Mouse (Mus musculus) forebrain, embryonic 10.5 days (tissue): ENCODE measurements at regions not wholly inside any gene's neighbourhood (a gene's known extent, or its start where the extent isn't known, plus 50 kb on each side); places are given as distances from the start of the nearest gene placed in this dataset.
"Not testable (repeated sequence)": the region's sequence is repeated elsewhere in the genome, so short reads cannot be mapped to it uniquely, and the experiment has no call there.

Experiments
- DNase-seq: peaks from one replicate; pipeline ENCODE4 v3.0.0-alpha.2; 2017; ENCODE audit warnings: low spot score; ENCODE audit errors: extremely low spot score
- H3K27ac ChIP-seq: fragments of 300-500 bp; sonication (generic); 2 replicates; pipeline ENCODE4 v1.5.1; 2016; ENCODE audit warnings: mild to moderate bottlenecking
- H3K27me3 ChIP-seq: fragments of 300-500 bp; sonication (generic); 2 replicates; pipeline ENCODE4 v1.6.1; 2016; ENCODE audit warnings: mild to moderate bottlenecking; ENCODE audit not compliant: poor library complexity, severe bottlenecking
- H3K36me3 ChIP-seq: fragments of 300-500 bp; sonication (generic); replicated peaks from 2 replicates; pipeline ENCODE4 v1.6.1; 2016; ENCODE audit warnings: mild to moderate bottlenecking, moderate library complexity
- H3K4me1 ChIP-seq: fragments of 300-500 bp; sonication (generic); 2 replicates; pipeline ENCODE4 v1.6.1; 2016
- H3K4me3 ChIP-seq: fragments of 300-500 bp; sonication (generic); 2 replicates; pipeline ENCODE4 v1.5.1; 2016; ENCODE audit warnings: mild to moderate bottlenecking, moderate library complexity
- H3K9me3 ChIP-seq: fragments of 300-500 bp; sonication (generic); 2 replicates; pipeline ENCODE4 v1.6.1; 2016; ENCODE audit warnings: mild to moderate bottlenecking, moderate library complexity
- WGBS: fragments of 180-500 bp; shearing (Covaris S2); methylation state at CpG from one replicate; pipeline ENCODE4 v1.1.7; 2016; 5-methylcytosine and 5-hydroxymethylcytosine counted together

DNA sequence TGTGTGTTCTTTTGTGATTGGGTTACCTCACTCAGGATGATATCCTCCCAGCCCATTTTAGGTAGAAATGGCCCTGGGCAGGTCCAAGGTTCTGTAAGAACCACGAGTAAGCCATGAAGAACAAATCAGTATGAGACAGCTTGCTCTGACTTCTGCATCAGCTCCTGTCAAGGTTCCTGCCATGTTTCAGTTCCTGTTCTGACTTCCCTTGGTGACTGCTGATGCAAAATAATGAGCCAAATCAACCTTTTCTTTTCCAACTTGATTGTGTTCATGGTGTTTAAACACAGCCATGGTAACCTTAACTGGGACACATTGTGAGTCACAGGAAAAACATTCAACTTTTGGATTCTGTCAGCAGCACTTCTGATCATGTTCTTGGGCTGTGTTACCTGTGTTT lies 667.4 kb upstream of the Igfbp7 start:
- no peaks in the 10 kb centered on the region for H3K9me3 ChIP-seq
- no peaks in the 10 kb centered on the region for H3K27me3 ChIP-seq
- no peaks in the 10 kb centered on the region for H3K36me3 ChIP-seq
- no peak overlapping the region for H3K27ac ChIP-seq
- no peak for DNase-seq
- WGBS: 74% methylated on average over 1 of the region's 1 CpGs
- no peak overlapping the region for H3K4me3 ChIP-seq
- H3K4me1 ChIP-seq: no peaks in the 10 kb centered on the region

DNA sequence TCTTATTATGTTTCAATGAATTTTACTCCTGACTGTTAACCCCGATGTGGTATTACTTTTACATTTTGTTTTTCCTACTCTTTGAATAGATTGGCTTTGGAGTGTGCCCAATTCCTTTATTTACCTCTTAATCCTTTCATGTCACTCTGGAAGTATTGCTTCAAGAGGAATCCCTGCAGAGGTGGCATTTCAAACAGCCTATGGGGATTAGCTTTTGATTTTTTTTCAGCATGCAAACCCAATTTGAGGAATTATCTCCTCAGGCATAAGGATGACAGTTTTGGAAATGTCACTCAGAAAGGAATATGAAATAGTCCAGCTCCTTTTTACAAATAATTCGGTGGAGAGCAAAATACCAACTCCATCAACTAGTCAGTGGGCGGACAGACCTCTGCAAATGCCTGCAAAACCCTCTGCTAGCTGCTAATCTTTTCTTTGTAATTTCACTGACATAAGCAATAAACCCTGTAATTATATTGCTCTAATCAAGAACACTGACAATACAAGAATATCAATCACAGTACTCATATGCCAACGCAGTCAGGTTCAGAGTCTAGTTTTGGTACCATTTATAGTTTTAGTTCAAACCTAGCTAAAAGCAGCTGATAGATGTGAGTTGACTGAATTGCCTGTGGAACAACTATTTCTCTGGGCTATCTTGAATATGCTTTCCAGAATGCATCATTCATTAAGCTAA lies 624.9 kb upstream of the Igfbp7 start:
- no peak for DNase-seq
- Histone ChIP-seq H3K9me3 (no peaks in the 10 kb centered on the region), H3K27me3 (no peaks in the 10 kb centered on the region), H3K36me3 (no peaks in the 10 kb centered on the region), H3K4me1 (0 out of 2 replicates have a peak, but pooled peaks cover 9% of the 10 kb centered on the region), H3K4me3 (no peak overlapping the region), H3K27ac (no peak overlapping the region)
- WGBS: 65% methylated on average over 4 of the region's 4 CpGs

DNA sequence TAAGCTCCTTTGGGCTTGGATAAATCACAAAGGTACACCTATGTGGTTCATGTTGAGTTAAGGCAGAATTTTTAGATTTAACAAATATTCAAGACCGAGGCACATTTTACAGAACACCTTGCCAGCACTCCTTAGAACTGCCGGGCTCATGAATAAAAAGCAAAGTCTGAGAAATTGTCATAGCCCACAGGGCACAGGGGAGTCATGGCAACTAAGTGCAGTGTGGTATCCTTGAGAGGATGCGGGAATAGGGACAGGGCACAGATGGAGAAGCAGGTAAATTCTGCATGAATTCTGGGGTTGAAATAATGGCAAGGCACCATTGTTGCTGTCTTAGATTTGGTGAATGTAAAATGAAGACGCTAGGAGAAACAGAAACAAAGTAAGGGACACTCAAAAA lies 609.7 kb upstream of the Igfbp7 start:
- DNase-seq: no peak
- 89% methylated on average over 4 of the region's 4 CpGs for WGBS
- Histone ChIP-seq H3K27ac (no peak overlapping the region), H3K9me3 (no peaks in the 10 kb centered on the region), H3K4me3 (no peak overlapping the region), H3K4me1 (no peaks in the 10 kb centered on the region), H3K27me3 (no peaks in the 10 kb centered on the region), H3K36me3 (no peaks in the 10 kb centered on the region)

DNA sequence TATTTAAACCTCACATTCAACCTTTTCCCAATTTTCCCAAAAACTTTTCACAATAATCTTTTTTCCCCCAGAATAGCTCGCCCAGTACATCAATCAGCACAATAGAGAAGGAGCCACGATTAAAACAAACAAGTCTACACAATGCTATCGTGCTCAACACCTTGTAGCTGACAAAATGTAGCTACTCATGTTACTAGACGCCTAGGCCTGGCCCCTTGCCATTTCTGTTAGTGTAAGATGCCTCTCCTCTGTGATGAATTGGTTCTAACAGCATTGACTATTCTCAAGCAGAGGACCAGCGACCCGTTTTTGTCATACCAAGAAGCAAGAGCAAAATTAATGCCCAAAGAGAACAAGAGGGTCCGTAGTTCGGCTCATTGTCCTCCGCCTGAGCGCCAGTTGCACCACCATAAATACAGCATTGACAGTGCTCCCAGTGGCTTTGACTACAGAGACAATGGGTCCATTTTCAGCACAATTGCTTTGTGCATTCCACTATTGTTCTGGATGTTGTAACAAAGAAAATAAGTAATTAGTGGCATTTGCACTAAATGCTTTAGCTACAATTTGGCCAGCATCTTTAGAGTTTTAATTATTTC lies 578.7 kb upstream of the Igfbp7 start:
- no peak overlapping the region for H3K27ac ChIP-seq
- DNase-seq: no peak
- H3K27me3 ChIP-seq: no peaks in the 10 kb centered on the region
- H3K4me1 ChIP-seq: no peaks in the 10 kb centered on the region
- H3K9me3 ChIP-seq: no peaks in the 10 kb centered on the region
- H3K4me3 ChIP-seq: no peak overlapping the region
- no peaks in the 10 kb centered on the region for H3K36me3 ChIP-seq
- WGBS: 75% methylated on average over 10 of the region's 10 CpGs

DNA sequence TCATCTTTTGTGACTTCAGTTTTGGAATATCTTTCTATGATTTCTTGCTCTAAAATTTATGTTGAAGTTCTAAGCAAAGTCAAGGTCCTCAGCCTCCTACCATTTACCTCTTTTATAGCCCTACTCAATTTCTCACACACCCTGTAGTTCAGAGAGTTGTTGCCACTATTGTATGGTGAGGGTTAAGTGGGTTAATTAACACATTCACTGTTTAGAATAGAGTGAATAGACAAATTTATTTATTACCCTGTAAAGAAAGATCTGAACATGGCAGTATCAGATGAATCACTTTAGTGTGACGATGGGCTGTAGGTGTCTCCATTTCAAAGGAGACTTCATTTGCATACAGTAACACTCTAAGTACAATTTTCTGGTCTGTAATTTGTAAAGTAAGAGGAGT lies 577.4 kb upstream of the Igfbp7 start:
- WGBS: 74% methylated on average over 1 of the region's 1 CpGs
- Histone ChIP-seq H3K36me3 (no peaks in the 10 kb centered on the region), H3K27ac (no peak overlapping the region), H3K4me1 (no peaks in the 10 kb centered on the region), H3K27me3 (no peaks in the 10 kb centered on the region), H3K9me3 (no peaks in the 10 kb centered on the region), H3K4me3 (no peak overlapping the region)
- no peak for DNase-seq

DNA sequence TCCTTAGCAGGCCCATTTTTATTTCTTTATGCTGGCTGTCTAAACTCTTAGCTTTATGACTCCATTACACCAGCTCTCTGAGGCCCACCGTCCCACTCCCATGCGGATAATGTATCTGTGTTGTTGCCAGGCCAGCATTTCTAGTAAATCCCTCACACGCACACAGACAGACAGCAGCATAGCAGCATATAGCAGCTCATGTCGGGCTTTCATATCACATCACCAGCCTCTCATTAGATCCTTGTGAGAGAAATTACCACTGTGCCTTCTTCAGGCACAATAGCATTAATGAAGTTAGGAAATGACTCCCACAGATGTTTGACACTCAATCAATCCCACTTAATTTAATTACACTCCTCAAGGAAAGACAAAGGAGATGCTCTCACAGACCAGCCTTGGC lies 532.2 kb upstream of the Igfbp7 start:
- DNase-seq, H3K27me3 ChIP-seq, H3K36me3 ChIP-seq, H3K9me3 ChIP-seq, H3K27ac ChIP-seq, H3K4me3 ChIP-seq, H3K4me1 ChIP-seq: not testable (repeated sequence)
- WGBS: 89% methylated on average over 4 of the region's 4 CpGs

DNA sequence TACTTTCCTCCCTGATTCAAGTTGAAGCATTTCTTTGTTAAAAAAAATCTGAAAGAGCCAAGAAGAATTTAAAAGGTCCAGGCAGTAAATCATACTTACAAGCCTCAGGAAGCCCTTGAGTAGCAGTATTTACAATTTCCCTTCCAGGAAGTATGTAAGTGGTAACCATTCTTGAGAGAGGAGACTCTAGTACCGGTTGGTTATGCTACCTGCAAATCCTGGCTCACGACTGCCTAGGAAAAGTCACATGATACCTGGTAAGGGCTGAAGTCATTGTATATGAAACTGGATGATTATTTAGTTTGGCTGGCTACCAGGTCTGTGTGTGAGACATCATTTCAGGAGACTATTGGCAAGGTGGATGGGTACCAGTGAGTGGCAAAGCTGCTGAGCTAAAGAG lies 524.0 kb upstream of the Igfbp7 start:
- Histone ChIP-seq H3K27me3 (no peaks in the 10 kb centered on the region), H3K27ac (no peak overlapping the region), H3K36me3 (no peaks in the 10 kb centered on the region), H3K4me3 (no peak overlapping the region), H3K9me3 (no peaks in the 10 kb centered on the region), H3K4me1 (no peaks in the 10 kb centered on the region)
- whole genome bisulfite sequencing: 84% methylated on average over 2 of the region's 2 CpGs
- no peak for DNase-seq

DNA sequence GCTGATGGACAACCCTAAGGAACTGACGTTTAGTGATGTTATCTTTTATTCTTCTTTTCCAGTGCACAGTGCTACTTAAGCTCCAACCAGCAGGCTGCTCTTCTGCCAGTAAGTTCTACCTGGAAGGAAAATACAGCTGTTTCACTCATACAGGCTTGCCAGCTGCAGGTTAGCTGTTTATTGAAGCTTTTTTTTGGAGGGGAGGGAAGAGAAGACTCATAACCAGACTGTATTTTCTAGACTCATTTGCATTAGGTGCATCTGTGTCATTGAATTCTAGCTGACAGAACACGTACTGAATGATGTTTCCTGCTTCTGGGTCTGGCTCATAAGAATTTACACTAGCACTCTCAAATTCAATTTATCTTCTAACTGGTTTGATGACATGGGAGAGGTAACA lies 513.3 kb upstream of the Igfbp7 start:
- H3K36me3 ChIP-seq: no peaks in the 10 kb centered on the region
- no peaks in the 10 kb centered on the region for H3K9me3 ChIP-seq
- no peak overlapping the region for H3K27ac ChIP-seq
- H3K27me3 ChIP-seq: no peaks in the 10 kb centered on the region
- H3K4me1 ChIP-seq: no peaks in the 10 kb centered on the region
- 89% methylated on average over 2 of the region's 2 CpGs for WGBS
- H3K4me3 ChIP-seq: no peak overlapping the region
- no peak for DNase-seq

DNA sequence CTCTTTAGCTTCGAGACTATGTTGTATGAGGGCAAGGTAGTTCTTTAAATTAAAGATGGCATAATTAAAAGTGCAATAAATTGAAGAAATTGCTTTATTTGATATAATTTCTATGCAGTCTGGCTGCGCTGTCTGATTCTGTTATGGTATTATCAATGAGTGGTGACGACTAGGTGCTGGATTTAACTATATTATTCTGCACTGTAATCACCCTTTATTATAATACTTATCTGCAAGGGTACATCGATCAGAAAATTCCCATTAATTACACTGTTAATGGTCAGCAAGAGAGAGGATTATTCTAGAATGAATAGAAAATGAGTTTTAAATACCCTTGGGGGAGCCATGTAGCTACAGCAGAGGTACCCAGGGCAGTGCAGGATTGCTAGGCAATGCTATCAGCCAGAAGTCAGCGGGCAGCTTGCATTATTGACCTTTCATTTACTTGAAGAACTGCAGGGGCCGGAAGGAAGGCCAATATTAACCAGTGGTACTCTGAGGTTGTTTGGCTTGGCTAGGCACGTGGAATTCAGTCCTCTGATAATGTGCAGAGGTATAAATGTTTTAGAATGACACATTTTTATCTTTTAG lies 509.3 kb upstream of the Igfbp7 start:
- WGBS: 85% methylated on average over 7 of the region's 7 CpGs

DNA sequence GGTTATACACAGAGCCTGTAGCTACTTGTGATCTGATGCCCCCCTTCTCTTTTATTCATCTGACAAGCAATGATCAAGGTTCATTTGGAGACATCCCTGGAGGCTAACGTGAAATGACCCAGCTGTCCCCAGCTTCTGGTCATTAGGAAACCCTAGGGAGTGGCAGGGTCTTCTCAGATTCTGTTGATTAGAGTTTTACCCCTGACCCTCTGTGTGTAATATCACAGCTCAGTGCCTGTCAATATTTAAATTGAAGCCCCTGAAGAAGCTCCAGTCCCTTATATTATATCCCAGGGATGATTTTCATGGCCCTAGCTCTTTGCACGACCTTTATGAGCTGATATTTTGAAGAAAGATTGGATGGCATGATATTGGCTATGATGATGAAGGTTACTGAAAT lies 508.5 kb upstream of the Igfbp7 start:
- Histone ChIP-seq H3K27me3 (no peaks in the 10 kb centered on the region), H3K4me1 (no peaks in the 10 kb centered on the region), H3K36me3 (no peaks in the 10 kb centered on the region), H3K4me3 (no peak overlapping the region), H3K9me3 (no peaks in the 10 kb centered on the region), H3K27ac (no peak overlapping the region)
- no peak for DNase-seq
- WGBS: 72% methylated on average over 2 of the region's 2 CpGs

More for the DNA sequence above, 509.3 kb upstream of the Igfbp7 start:
- H3K4me3 ChIP-seq: no peak overlapping the region
- no peak overlapping the region for H3K27ac ChIP-seq
- no peaks in the 10 kb centered on the region for H3K27me3 ChIP-seq
- H3K36me3 ChIP-seq: no peaks in the 10 kb centered on the region
- no peaks in the 10 kb centered on the region for H3K4me1 ChIP-seq
- H3K9me3 ChIP-seq: no peaks in the 10 kb centered on the region
- no peak for DNase-seq

DNA sequence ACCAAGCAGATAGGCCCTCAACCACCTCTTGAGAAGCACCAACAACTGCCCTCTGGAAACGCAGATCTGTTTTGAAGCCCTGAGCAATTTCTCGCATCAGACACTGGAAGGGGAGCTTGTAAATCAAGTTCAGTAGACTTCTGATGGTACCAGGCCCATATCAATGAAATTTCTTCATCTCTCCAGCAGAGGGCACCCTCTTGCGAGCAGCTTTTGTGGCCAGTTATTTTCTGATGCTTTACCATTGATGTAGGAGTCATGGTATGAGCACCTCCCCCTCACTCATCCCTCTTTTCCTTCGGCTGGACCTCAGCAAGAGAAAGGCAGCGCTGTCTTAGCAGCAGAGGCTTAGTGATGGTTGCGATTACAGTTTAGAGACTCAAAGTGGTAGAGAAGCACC lies 501.4 kb upstream of the Igfbp7 start:
- Histone ChIP-seq H3K36me3 (no peaks in the 10 kb centered on the region), H3K4me1 (no peaks in the 10 kb centered on the region), H3K4me3 (no peak overlapping the region), H3K9me3 (no peaks in the 10 kb centered on the region), H3K27me3 (no peaks in the 10 kb centered on the region), H3K27ac (no peak overlapping the region)
- 53% methylated on average over 6 of the region's 6 CpGs for WGBS
- no peak for DNase-seq

DNA sequence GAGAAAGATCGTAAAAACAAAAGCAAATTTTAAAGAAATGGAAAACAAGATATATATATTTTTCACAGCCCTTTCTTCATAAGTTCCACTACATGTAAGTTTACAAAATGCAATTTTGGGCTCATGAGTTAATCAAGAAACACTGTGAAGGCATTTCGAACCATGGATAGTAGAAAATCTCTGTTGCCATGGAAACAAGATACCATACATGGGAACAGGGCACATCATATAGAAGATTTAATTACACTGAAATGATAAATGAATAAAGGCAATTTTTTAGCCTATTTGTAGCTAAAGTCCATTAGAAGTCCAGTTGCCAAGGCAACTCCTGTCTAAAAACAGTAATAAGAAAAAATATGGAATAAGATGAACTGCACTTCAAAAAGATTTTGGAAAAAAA lies 484.2 kb upstream of the Igfbp7 start:
- not testable (repeated sequence) for H3K9me3 ChIP-seq, H3K36me3 ChIP-seq, H3K4me1 ChIP-seq, DNase-seq, H3K4me3 ChIP-seq, H3K27ac ChIP-seq, H3K27me3 ChIP-seq
- WGBS: 97% methylated on average over 2 of the region's 2 CpGs

DNA sequence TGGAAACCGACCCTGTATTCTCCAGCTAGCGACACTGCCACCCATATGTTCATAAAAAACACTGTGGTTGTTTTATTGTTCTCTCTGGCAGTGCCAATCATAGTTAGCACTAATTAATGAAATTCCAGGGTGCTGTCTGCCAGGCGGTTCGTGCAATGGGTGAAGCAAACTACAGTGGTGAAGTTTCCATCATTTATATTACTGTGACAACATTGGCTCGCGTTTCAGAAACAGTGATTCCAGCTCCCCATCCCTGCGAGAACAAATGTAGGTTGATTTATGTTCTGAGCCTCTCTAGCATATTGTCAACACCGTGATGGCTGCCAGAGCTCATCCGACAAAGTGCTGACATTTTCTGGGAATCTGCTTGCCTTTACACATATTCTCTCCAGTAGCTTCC lies 480.7 kb upstream of the Igfbp7 start:
- no peak for DNase-seq
- no peaks in the 10 kb centered on the region for H3K9me3 ChIP-seq
- H3K27ac ChIP-seq: no peak overlapping the region
- H3K4me1 ChIP-seq: no peaks in the 10 kb centered on the region
- no peaks in the 10 kb centered on the region for H3K27me3 ChIP-seq
- no peak overlapping the region for H3K4me3 ChIP-seq
- WGBS: 94% methylated on average over 9 of the region's 9 CpGs
- no peaks in the 10 kb centered on the region for H3K36me3 ChIP-seq
